Mouse (Mus musculus): ENCODE measurements around the gene Irf2.

Irf2 gene

GRCm38 (mm10) chr8:46843855-46844254 lies 104.3 kb downstream of the Irf2 start:
- DNase-seq (ENCODE audit: low spot score) = no peak

GRCm38 (mm10) chr8:46844371-46844973 lies 104.9 kb downstream of the Irf2 start:
- DNase-seq (ENCODE audit: low spot score) = no peak

- no peak for DNase-seq (ENCODE audit: low spot score)
Measured at GRCm38 (mm10) chr8:46844974-46845774, 105.6 kb downstream of the Irf2 start.

GRCm38 (mm10) chr8:46845891-46846290 lies 106.4 kb downstream of the Irf2 start:
- DNase-seq (ENCODE audit: low spot score) = no peak

GRCm38 (mm10) chr8:46846893-46847292 lies 107.4 kb downstream of the Irf2 start:
- DNase-seq (ENCODE audit: low spot score) = no peak

GRCm38 (mm10) chr8:46848011-46848641 lies 108.6 kb downstream of the Irf2 start:
- DNase-seq (ENCODE audit: low spot score) = no peak

GRCm38 (mm10) chr8:46848931-46849330 lies 109.4 kb downstream of the Irf2 start:
- peak; percentile 38 for DNase-seq (ENCODE audit: low spot score)

- DNase-seq (ENCODE audit: low spot score) = no peak
Measured at GRCm38 (mm10) chr8:46849458-46849857, 109.9 kb downstream of the Irf2 start.

GRCm38 (mm10) chr8:46850258-46850897 lies 110.8 kb downstream of the Irf2 start:
- no peak for DNase-seq (ENCODE audit: low spot score)

GRCm38 (mm10) chr8:46851560-46851959 lies 112.0 kb downstream of the Irf2 start:
- DNase-seq (ENCODE audit: low spot score) = no peak

- no peak for DNase-seq (ENCODE audit: low spot score)
Measured at GRCm38 (mm10) chr8:46852377-46852776, 112.8 kb downstream of the Irf2 start.

GRCm38 (mm10) chr8:46859164-46859846 lies 119.8 kb downstream of the Irf2 start:
- no peak for DNase-seq (ENCODE audit: low spot score)

- no peak for DNase-seq (ENCODE audit: low spot score)
Measured at GRCm38 (mm10) chr8:46859847-46860167, 120.3 kb downstream of the Irf2 start.

GRCm38 (mm10) chr8:46862508-46862907 lies 123.0 kb downstream of the Irf2 start:
- DNase-seq (ENCODE audit: low spot score) = no peak

- no peak for DNase-seq (ENCODE audit: low spot score)
Measured at GRCm38 (mm10) chr8:46865428-46865827, 125.9 kb downstream of the Irf2 start.

GRCm38 (mm10) chr8:46867440-46867839 lies 127.9 kb downstream of the Irf2 start:
- no peak for DNase-seq (ENCODE audit: low spot score)

- peak; percentile 78 for DNase-seq (ENCODE audit: low spot score)
Measured at GRCm38 (mm10) chr8:46868346-46869065, 129.0 kb downstream of the Irf2 start.

GRCm38 (mm10) chr8:46869521-46869925 lies 130.0 kb downstream of the Irf2 start:
- DNase-seq (ENCODE audit: low spot score) = peak; percentile 59

- no peak for DNase-seq (ENCODE audit: low spot score)
Measured at GRCm38 (mm10) chr8:46871086-46871485, 131.6 kb downstream of the Irf2 start.

- DNase-seq (ENCODE audit: low spot score) = peak; percentile 48
Measured at GRCm38 (mm10) chr8:46875615-46876293, 136.2 kb downstream of the Irf2 start.

GRCm38 (mm10) chr8:46881348-46881747 lies 141.8 kb downstream of the Irf2 start:
- no peak for DNase-seq (ENCODE audit: low spot score)

All from urinary bladder, postnatal 14 days (tissue).